Mouse (Mus musculus) kidney, adult 18-20 months (tissue): ENCODE results near the gene Kbtbd12.

Experiments used
- DNase-seq: peaks from one replicate; pipeline ENCODE4 v3.0.0; 2021

Kbtbd12 gene

DNA sequence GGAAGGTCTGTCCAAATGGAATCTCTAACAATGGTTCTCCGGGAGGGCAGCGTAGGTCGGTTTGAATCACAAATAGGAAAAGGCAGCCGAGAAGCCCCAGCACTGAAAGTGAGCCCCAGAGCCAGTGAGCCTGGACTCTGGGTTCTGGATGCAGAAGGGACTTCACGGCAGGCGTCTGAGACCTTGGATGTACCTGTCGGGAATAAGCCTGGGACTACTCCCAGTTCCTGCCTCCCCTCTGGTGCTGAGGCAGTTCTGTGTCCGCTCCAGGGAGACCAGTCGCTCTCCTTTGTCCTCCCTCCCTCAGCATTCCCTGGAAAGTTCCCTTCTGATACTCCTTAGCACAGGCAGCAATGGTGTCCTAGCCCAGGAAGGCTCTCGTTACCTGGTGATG, 92.4 kb downstream of the Kbtbd12 start:
- no peak for DNase-seq

DNA sequence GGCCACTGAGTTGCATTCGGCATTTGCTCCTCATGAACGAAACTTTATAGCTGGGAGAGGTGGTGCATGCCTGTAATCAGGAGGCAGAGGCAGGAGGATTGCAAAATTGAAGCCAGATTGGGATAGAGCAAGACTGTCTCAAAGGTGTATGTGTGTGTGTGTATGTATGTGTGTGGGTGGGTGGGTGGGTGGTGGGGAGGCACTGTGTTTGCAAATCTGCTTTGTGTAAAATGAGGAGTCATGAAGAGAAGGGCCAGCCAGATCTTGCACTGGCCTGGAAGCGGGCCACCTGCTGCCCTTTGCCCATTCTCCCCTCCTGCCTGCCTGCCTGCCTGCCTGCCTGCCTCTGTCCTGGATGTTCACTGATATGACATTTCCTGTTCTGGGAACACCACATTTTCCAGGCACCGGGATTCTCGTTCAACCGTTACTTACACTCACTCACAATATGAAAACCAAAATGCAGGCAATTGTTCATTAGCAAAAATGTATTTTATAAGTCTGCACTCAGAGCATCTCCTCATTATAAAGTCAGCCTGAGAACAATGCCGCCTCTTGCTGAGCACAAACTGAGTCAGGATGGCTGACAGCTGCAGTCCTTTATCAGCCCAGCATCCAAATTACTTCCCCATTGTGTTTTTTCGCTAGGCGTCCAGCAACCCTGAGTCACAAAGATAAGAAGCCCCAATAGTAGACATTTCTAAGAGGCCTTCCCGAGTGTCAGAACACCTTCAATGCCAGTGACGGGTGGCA, 92.9 kb downstream of the Kbtbd12 start:
- no peak for DNase-seq

DNA sequence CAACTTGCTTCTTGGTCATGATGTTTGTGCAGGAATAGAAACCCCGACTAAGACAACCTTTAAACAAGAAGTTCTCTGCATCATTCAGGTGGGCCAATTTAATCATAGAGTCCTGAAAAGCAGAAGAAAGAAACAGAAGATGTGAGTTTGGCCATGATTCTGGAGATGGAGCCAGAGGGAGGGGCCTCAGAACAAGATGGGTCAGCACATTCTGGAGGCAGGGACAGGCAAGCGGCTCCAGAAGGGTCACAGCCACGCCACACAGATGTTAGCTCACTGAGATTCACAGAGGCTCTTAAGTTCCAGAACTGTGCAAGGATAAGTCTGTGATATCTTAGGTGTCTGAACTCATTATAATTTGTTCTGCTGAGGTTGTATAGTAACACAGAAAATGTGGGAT, 93.5 kb downstream of the Kbtbd12 start:
- no peak for DNase-seq

DNA sequence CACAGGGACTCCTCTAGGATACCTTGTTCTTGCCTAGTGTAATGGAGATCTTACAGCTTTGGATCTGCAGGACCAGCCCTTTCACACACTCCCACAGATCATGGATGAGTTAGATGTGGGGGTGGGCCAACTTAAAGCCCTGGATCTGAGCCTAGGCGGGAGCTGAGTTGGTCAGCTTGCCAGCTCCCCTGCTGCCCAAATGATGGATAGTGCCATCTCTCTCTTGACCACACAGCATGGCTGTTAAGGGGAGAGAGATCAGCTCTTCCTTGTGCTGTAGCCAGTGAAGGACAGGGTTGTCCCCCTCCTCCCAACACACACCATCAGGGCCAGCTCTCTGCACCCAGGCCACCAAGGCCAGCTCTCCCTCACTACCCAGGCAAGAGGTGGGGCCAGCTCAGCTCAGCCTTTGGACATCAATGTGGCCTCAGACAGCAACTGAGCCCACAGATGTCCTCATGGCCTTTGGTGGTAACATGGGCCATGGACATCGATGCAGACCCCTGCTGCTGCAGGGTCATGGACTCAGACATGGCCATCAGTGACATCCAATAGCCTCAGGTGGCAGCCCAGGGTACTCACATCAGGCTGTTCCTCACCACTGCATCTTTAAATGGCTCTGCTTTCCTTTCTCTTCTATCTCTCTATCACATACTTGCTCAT, 97.5 kb downstream of the Kbtbd12 start:
- no peak for DNase-seq

DNA sequence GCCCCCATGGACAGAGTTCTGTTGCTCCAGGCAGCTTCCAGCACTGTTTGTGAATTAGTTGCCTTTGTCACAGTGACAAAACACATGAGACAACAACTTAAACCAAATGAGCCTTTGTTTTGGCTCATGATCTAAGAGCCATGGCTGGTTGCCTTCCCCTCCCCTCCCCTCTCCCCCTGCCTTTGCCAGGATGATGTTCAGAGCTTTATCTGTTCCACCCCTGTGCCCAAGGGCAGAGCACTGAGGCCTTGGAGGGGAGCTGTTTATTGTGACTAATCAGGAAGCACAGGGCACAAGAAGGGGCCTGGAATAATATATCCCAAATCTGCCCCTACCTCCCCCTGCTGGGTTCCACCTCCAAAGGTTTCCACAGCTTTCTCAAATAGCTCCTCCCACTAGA, 107.4 kb downstream of the Kbtbd12 start:
- no peak for DNase-seq

DNA sequence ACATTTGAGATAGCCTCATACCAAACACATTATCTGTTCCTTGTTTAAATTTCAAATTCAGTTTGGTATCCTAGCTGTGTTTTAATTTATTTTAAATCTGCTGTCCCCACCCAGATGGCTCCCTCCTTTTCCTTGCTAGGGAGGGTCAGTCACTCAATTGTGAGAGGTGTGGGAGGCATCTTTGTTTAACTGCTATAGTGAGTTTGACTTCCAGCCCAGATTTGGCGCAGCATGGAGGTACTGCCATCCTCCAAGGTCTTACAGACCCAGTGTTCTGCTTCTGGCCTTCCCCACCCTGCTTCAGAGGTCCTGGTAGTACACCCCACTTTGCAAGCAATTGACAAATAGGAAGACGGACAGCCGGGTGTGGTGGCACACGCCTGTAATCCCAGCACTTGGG, 113.7 kb downstream of the Kbtbd12 start:
- no peak for DNase-seq

DNA sequence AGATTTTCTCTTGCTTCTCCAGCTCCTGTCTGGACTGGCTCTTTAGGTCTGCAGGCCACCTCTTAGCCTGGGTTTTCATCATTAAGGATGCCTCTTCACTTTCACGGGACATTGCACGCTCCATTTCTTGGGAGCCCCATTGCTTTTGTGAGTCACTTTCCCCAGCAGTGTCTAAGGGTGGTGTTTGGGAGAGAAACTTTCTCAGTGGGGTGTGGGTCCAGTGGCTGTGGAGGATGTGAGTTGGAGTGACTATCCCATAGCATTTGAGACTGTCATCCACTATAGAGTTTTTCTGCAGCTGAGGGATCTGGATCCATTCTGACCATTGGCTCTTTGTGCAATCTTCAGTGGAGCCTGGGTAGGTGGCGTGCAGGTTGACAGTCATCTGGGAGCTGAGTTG, 114.3 kb downstream of the Kbtbd12 start:
- no peak for DNase-seq

DNA sequence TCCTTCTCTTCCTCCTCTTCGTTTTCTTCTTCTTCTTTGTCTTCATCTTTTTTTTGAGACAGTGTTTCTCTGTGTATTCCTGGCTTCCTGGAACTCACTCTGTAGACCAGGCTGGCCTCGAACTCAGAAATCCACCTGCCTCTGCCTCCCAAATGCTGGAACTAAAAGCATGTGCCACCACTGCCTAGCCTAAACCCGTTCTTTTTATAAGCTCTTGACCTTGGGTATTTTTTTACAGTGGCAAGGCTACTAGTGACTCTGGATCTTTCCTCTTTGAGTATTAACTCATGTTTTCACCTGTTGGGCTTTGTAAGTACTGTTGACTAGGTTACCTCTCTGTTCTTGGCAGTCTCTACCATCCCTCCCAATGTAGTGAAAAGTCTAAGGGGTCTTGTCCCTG, 114.7 kb downstream of the Kbtbd12 start:
- no peak for DNase-seq

DNA sequence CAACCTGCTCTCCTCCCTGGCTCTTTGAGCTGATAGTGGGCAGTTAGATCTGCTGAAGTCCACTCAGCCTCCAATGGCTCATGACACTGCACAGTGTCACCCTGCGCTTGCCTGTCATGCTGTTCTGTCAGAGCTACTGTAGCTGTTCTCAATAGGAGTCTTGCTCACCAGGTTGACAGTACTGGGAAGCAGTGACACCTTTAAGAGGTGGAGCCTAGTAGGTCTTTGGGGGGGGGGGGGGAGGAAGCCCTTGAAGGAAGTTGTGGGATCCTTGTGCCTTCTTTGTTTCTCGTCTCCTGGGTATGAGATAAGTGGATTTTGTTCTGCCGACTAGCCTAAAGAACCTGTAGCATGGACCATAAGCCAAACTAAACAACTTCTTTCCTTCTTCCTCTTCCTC, 115.1 kb downstream of the Kbtbd12 start:
- DNase-seq, result no peak

DNA sequence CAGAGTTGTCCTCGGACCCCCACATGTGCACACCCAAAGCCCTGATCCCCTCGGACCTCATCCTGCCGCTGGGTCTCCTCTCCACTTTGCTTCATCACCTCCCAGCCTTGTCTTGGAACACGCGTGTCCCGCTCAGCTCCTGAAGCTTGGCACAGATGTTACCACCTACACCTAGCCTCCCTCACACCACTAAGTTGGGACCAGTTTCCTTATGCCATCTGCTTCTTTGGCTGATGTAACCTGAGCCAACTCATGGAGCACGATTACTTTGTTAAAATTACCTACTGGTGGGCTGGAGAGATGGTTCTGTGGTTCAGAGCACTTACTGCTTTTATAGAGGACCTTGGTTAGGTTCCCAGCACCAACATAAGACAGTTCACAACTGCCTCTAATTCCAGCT, 115.9 kb downstream of the Kbtbd12 start:
- DNase-seq, result no peak

DNA sequence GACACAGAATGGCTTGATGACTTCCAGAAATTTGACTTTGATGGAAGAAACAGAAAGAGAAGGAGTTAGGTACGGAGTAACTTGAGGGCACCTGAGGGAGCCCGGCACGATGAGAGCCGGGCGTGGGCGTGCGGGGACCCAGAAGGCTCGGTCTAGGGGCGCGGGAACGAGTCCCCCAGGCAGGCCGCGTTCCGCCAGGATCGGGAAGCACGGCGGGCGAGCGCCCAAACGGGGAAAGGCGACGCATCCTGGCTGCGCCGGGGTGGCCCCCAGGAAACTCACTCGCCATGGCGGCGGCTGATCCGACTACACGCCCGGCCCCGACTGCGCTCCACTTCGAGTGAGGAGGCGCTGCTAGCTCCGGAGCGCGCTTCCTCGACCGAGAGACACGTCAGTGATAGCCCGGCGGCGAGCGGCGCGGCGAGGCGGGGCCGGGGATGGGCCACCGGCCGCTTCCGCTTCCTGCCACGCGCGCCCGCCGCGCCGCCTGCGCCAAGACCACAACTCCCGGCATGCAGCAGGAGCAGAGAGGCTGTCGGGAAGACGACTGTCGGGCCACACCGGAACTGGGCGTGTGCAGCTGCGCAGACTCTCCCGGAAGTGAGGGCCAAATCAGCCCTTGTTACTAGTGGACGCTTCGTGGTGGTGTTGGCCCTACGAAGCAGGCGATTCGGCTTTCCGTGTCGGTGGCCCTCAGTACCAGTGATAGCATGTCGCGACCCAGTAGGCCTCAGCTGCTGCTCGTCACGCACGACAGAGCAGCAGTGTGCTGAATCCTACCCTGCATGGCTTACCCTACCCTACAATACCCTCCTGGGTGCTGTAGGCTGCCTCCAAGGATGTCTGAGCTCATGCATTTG, 119.1 kb downstream of the Kbtbd12 start, which contains the start of gene Sec61a1:
Gene Sec61a1 (minus strand): TSS at position 502 of the 860 bp plus-strand sequence.
- DNase-seq, result peak; percentile 93

DNA sequence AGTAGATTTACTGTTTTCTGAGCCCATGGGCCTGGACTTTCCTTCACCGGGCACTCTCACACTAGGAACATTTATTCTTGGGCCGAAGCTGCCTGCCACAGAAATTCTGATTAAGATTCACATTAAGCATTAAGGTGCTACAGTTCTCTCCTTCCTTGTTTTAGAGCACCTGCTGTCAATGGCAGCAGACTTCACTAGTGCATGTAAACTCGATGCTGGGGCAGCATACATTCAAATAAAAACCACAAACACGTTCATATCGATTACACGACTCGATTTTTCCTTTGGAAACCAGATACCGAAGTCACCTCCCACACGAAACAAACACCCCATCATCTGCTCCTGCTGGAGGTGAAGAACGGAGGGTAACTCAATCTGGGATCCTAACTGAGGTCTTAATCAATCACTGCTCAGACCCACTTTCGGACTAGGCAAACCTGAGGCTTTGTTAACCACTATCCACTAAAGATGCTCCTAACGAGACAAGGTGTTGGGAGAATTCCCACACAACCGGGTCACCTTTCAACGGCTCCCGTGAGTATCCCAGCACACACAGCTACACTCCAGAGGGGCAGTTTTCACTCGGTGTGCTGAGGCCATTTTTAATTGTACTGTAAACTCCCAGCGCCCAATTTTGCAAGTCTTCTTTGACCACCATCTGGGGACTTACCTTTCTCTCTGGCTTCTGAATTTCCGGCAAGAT, 119.9 kb downstream of the Kbtbd12 start:
- DNase-seq, result no peak

DNA sequence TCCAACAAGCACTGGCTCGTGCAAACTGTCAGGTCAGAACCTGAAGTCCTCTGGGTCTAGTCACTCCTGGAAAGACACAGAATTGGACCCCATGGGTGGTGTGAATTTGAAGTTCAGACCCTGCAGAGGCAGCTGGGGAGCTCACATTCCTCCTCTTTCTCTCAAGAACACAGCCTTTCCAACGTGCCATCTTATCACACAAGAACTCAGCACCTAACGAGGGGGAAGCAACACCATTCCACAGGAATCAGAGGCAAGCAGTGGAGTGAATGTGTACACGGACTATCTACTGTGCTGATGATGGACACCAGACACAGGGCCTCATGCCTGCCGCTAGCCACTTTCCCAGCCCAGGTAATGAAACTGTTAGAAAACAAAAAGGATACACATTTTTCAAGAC, 121.1 kb downstream of the Kbtbd12 start:
- DNase-seq, result no peak

DNA sequence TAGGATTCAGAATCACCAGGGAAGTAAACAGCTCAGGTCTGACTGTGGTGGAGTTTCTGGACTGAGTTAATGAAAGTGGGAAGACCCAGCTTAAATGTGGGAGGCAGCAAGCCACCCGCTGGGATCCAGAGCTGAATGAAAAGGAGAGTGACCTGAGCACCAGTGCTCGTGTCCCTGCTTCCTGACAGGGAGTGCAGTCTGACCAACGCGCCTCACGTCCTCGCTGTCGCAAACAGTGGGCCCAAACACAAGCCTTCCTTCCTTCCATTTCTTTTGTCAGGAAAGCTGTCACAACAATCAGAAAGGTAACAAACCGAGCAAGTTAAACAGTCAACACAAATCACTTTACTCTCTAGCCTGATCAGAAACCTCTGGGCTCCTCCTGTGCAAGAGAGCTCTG, 121.8 kb downstream of the Kbtbd12 start:
- no peak for DNase-seq

DNA sequence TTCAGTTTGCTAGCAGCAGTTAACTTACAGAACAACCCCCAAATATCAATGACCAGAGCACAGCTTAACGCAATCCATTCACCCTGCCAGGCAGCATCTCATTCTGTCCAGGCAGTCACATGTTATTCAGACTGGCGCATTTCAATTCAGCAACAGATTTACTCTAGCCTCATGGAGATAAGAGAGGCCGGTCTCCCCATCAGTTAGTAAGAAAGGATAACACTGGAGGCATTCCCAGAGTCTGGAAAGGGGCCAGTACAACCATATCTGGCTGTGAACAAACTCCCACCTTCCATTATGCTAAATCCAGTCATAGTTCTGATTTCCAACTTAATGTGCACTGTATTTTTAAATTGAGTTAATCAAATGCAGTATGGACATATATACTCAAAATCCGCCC, 123.2 kb downstream of the Kbtbd12 start:
- DNase-seq, result no peak

DNA sequence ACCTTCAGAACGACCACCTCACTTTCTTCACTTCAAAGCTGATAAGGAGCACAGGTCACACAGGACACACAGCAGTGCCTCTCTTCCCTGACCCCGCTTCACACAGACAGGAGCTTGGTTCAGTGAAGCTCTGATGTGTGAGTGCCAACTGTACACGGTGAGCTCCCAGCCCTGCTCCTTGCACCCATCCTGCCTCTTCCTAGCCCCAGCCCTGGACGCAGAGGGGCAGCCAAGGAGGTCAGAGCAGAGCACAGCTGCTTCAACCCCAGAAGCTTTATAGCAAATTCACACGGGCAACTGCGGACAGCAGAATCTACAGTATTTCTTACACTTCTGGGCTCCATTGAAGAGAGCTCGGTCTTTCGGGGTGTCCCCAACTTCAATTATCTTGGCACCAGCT, 123.8 kb downstream of the Kbtbd12 start:
- no peak for DNase-seq

DNA sequence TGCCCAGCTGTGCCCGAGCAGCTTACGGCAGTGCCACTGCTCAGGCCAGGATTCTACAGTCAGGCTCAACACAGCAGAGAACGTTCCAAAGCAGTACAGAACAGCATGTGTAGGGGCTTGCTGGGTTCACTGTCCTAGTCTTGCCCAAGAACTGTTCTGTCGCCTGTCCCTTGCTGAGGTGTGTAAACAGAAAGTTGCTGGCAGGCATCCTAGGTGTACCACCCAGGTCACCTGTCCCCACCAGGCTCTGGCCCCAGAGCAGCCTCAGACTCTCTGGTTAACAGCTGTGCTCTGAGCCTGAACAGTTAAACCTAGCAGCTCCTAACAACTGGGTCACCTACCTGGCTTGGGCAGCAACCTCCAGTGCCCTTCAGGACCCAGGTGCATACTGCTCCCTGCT, 134.7 kb downstream of the Kbtbd12 start:
- no peak for DNase-seq

DNA sequence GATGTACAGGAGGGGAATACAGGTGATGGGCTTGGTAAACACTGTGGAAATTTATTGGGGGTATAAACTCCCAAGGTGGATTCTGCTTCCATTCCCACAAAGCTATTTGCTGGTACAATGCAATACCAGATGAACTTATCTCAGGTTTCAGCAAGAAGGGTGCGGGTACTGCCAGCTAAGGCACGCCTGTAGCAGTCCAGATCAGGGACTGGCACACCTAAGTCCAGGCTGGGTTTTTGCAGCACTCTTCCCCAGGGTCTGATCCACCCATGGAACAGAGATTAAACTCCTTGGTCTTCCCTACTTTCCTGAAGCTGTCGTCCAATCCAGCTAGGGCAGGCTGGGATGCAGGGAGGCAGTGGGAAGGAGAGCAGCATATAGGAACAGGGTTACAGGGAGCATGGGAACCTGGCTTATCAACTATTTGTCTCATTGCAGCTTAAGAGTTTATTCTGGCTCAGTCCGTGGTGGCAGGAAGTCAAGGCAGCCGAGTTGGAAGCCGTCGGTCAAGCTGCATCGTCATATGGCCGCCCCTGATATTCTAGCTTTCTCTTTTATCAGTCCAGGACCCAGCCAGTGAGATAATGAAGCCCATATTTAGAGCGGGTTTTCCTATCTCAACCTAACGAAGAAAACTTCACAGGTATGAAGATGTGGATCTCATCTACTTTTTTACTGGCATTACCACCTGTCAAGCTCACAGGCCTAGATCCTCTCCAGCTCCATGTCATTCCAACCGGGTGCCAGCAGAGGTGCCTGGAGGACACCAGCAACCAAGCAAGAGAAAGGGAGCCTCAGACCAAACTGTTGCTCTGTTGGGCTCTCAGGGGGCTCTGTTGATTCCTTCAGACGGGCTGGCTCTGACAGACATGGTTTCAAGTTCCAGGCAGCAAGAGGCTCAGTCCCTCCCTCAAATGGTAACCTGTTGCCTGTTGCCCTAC, 135.4 kb downstream of the Kbtbd12 start:
- no peak for DNase-seq

DNA sequence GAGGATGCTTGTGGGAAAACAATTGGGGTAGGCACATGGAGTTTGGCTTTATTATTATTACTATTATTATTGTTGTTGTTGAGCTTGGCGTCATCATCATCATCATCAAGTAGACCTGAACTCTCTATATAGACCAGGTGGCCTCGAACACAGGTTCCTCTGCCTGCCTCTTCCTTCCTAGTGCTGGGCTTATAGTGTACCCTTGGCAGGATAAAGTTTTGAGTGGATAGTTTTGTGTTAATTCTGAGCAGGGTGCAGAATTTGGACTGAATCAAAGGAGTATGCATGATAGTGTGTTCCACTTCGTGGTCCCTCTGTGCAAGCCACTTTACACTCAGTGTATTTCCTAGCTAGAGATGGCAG, 137.4 kb downstream of the Kbtbd12 start:
- DNase-seq, result no peak

DNA sequence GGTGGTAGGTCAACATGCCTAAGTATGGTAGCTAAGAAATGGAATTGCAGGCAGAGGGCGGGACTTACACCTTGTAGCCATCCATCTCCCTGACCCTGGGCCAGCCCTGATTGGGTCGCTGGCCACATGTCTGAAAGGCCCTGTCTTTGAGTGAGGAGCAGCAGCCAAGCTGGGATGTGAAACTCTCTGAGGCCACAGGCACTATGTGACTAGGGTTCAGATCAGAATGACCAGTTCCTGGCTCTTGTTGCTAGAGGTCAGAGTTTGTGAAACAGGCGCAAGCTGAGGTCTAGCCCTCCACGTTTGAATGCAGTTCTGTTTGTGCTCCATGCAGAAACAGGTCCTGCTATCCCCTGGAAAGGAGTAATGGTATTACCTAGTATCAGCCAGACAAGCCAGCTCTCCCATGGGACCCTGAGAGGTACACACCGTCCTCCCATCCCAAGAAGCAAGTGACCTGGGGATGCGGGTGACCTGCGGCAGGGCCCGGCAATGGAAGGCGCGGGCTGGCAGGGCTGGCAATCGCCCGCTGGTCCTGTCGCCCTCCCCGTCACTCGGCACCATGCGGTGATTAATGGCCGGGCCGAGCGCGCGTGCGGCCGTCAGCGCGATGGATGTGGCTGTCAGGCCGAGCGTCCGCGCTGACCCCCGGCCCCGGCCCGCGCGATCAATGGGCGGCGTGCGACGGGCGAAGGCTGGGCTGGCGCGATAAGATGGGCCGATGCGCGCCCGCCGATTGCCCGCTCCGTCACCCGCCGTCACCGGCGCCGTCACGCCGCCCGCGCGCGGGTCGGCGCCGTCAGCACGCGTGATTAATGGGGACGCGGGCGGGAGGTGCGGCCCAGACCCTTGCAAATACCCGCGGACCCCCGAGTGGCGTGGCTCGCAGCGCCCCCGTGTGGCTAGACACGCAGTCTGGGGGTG, 138.0 kb downstream of the Kbtbd12 start:
- DNase-seq, result peak; percentile 45
